Mouse (Mus musculus): ENCODE data around the gene Klk7.

The Klk7 gene

GRCm38 (mm10) chr7:43796355-43796754, 14.7 kb upstream of the Klk7 start:
- DNase-seq (ENCODE audit: low read depth, low spot score), result no peak

- peak; percentile 82 for DNase-seq (ENCODE audit: low read depth, low spot score)
Measured at GRCm38 (mm10) chr7:43797333-43797769, 13.7 kb upstream of the Klk7 start, which contains the start of gene Klk8. Gene Klk8 (plus strand): TSS chr7:43797577.

DNA sequence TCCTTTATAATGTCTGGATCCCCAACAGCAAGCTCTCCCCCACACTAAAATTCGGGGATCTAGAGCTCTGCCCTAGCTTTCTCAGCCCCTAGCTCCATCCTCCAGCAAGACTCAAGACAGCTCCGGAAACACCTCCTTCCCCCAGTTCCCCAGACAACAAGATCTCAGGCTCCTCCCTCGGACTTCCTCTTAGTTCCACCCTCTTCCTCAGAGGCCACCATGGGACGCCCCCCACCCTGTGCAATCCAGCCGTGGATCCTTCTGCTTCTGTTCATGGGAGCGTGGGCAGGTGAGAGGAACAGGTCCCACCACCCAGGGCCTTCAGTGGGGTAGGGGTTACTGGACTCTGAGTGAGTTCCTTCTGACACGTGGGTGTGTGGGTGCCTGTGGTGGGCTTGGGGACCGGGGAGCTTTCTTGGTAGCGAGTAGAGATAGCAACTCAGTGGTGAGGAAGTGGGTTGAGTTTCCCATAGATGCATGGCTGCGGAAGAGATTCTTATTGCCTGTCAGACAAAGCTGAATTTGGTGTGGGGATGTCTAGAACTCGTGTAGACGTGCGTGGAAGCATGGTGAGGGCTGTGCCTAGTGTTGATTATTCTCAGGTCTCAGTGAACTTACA, 13.1 kb upstream of the Klk7 start:
- DNase-seq (ENCODE audit: low read depth, low spot score), result peak; percentile 70

DNA sequence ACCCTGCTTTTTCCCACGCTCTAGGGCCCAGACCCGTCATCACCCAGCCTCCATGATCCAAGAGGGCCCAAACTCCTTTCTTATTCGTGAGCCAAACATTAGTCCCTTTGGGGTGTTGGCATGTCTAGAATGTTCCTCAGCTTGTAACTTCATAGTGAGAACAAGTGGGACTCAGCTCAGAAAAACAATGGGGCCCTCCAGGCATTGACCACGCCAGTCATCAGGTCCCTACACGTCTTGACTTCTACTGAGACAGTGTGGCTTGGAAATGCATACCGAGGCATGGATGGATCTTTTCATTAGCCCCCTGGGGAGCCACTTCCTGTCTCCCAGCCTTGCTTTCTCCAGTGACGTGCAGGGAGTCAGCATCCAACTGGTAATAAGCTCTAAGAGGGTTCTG, 11.2 kb upstream of the Klk7 start:
- no peak for DNase-seq (ENCODE audit: low read depth, low spot score)

GRCm38 (mm10) chr7:43815211-43815610, 4.1 kb downstream of the Klk7 start:
- no peak for DNase-seq (ENCODE audit: low read depth, low spot score)

GRCm38 (mm10) chr7:43816746-43817145, 5.7 kb downstream of the Klk7 start:
- no peak for DNase-seq (ENCODE audit: low read depth, low spot score)

- DNase-seq (ENCODE audit: low read depth, low spot score), result no peak
Measured at GRCm38 (mm10) chr7:43821581-43821980, 10.5 kb downstream of the Klk7 start.

DNA sequence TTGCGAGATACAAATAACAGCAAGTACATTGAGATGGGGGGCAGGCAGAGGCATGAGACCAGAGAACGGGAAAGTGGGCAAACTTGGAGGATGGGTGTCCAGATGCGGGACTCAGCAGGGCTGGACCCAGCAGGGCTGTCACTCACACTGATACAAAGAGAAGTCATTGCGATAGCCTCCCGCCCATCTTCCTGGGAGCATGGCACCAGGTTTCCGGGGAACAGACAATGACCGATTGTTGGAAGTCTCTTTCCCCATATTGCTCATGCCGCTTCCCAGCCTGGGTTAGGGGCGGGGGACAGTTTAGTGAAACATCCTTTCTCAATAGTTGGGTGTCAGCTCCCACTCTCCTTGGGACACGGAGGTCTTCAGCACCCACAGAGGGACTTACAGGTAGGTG, 13.1 kb downstream of the Klk7 start, which contains the start of gene Klk6:
Gene Klk6 (plus strand): TSS at position 301 of the 400 bp plus-strand sequence.
- no peak for DNase-seq (ENCODE audit: low read depth, low spot score)

GRCm38 (mm10) chr7:43826056-43826455, 15.0 kb downstream of the Klk7 start:
- no peak for DNase-seq (ENCODE audit: low read depth, low spot score)

DNA sequence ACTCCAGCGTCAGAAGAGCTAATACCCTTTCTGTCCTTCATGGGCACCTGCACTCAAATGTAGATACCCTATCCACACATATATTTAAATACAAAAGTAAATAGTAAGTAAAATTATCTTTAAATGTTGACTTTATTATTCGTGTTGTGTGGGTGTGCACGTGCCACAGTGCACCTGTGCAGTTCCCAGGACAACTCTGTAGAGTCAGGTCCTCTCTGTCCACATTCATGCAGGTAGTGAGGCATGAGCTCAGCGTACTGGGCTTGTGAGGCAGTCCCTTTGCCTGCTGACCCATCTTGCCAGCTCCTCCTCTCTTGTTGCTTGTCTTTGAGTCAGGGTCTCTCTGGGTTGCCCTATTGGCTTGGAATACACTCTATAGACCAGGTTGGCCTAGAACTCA, 16.6 kb downstream of the Klk7 start:
- no peak for DNase-seq (ENCODE audit: low read depth, low spot score)

GRCm38 (mm10) chr7:43829006-43829405, 17.9 kb downstream of the Klk7 start:
- no peak for DNase-seq (ENCODE audit: low read depth, low spot score)

GRCm38 (mm10) chr7:43841701-43842100, 30.6 kb downstream of the Klk7 start, which contains the start of gene Klk5:
Gene Klk5 (plus strand): TSS chr7:43841971.
- DNase-seq (ENCODE audit: low read depth, low spot score), result no peak

GRCm38 (mm10) chr7:43843801-43844200, 32.7 kb downstream of the Klk7 start:
- DNase-seq (ENCODE audit: low read depth, low spot score), result no peak

GRCm38 (mm10) chr7:43851616-43852015, 40.5 kb downstream of the Klk7 start:
- no peak for DNase-seq (ENCODE audit: low read depth, low spot score)

DNA sequence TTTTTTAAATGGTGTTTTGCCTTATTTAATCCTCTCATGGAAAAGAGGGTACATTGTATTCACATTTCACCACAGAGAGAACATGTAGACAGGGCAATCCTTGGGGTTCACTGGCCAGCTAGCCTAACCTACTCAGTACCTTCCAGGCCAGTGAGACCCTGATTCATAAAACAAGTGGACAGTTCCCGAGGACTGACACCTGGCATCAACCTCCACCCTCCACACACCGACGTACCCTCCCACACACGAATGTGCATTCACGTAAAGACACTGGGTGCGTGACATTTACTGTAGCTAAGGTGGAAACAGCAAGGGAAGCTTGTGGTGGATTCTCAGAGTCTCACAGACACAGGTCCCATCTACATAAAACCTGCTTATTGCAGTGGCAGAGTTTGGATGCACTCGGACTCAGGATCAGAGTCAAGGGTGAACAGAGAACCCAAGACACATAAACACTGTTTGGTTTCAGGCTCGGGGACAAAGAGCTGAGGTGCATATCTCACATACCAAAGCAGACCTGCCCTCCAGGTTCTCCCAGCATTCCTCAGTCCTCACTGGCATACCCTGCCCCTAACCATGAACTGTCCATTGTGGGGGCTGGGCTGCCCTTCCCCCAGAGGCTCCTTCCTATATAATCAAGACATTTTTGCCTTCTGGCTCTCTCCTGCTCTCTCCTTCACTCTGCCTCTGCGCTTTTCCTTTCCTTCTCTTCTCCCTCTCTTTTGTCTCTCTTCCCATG, 43.7 kb downstream of the Klk7 start:
- no peak for DNase-seq (ENCODE audit: low read depth, low spot score)

GRCm38 (mm10) chr7:43855709-43856108, 44.6 kb downstream of the Klk7 start:
- DNase-seq (ENCODE audit: low read depth, low spot score), result no peak

GRCm38 (mm10) chr7:43856307-43856706, 45.2 kb downstream of the Klk7 start:
- no peak for DNase-seq (ENCODE audit: low read depth, low spot score)

DNA sequence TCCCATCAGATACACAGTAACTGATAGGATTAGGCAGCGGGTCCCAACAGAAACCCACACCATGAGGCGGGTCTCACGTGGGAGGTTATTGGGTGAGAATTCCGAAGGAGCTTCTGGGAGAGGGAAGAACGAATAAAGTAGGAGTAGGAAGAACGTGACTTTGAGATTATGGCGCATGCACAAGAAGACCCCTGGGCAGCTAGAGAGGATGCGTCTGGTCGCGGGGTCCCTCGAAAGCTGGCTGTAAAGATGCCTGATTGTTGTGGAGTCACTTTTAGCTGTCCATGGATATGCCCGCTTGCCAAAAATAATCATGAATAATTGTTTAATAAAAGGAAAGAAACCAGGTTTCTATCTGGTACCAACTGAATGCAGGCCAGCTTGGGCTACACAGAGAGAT, 46.4 kb downstream of the Klk7 start:
- no peak for DNase-seq (ENCODE audit: low read depth, low spot score)

GRCm38 (mm10) chr7:43860411-43860810, 49.3 kb downstream of the Klk7 start:
- DNase-seq (ENCODE audit: low read depth, low spot score), result no peak

Measured in CD4-positive helper T cell, adult 2 months (primary cell).